Mouse (Mus musculus): ENCODE data around the gene Smap1. TPM values are rescaled to one million over a fixed set of nuclear protein-coding genes. Genes with fewer than 3 reads are reported as not detected.
A peak's percentile ranks its signal among the peaks of the same experiment; 100 is the strongest.
"Not testable (repeated sequence)": the region's sequence is repeated elsewhere in the genome, so short reads cannot be mapped to it uniquely, and the experiment has no call there.

The Smap1 gene
- polyA plus RNA-seq (2012; rRNA removed) = 17.7 and 29.0 TPM in 2 replicates
- 27.4 and 30.2 TPM in 2 replicates for polyA plus RNA-seq (2014; fragmentation: Nextera tagmentation; extraction: Ambion mirVana)

- DNase-seq (ENCODE audit: low read depth in 3 of 3, low spot score in 3 of 3) (peak; percentile 74 to 77 (median 75)), ATAC-seq (ENCODE audit: insufficient read depth) (peak; percentile 92)
- under 1% methylated on average over 109 of the region's 113 CpGs for WGBS (ENCODE audit: insufficient replicate concordance)
- Histone ChIP-seq H3K4me3 (ENCODE audit: insufficient read depth in 1 of 2, low read depth in 2 of 2, low read length in 2 of 2) (peak within 1 kb of the TSS; percentile 89 to 93), H3K9me3 (ENCODE audit: control insufficient read depth, low read length) (peaks cover 4% of the 10 kb centered on the region), H3K9ac (replicated peaks) (peak within 1 kb of the TSS; percentile 94), H3K36me3 (replicated peaks; ENCODE audit: control insufficient read depth, insufficient read depth, low read depth) (no peaks in the 10 kb centered on the region), H3K27ac (peak within 1 kb of the TSS; percentile 94), H3K27me3 (ENCODE audit: control insufficient read depth, insufficient read depth, low read length) (no peaks in the 10 kb centered on the region), H3K4me1 (replicated peaks; ENCODE audit: control insufficient read depth in 2 of 2, insufficient read depth in 2 of 2, low read length in 1 of 2) (peaks cover 21 to 26% of the 10 kb centered on the region in 2 experiments), H3K4me2 (ENCODE audit: low read depth) (peak within 1 kb of the TSS; percentile 80)
- TF ChIP-seq EP300 (IDR thresholded peaks at IDR 0.05; ENCODE audit: low read depth) (peak; percentile 65), CTCF (IDR thresholded peaks at IDR 0.05; ENCODE audit: low read depth) (no peak)
Observed at GRCm38 (mm10) chr1:23921711-23922529, at the start of gene Smap1. TSS of gene Smap1 (minus strand) at chr1:23922317.

- DNase-seq (ENCODE audit: low read depth in 3 of 3, low spot score in 3 of 3); H3K9me3 ChIP-seq (ENCODE audit: control insufficient read depth, low read length); H3K4me3 ChIP-seq (ENCODE audit: insufficient read depth in 1 of 2, low read depth in 2 of 2, low read length in 2 of 2); H3K36me3 ChIP-seq (replicated peaks; ENCODE audit: control insufficient read depth, insufficient read depth, low read depth); H3K27ac ChIP-seq; H3K9ac ChIP-seq (replicated peaks); ATAC-seq (ENCODE audit: insufficient read depth); H3K4me1 ChIP-seq (replicated peaks; ENCODE audit: control insufficient read depth in 2 of 2, insufficient read depth in 2 of 2, low read length in 1 of 2); H3K27me3 ChIP-seq (ENCODE audit: control insufficient read depth, insufficient read depth, low read length); H3K4me2 ChIP-seq (ENCODE audit: low read depth): not testable (repeated sequence)
- 65% methylated on average over 3 of the region's 4 CpGs for WGBS (ENCODE audit: insufficient replicate concordance)
Observed at GRCm38 (mm10) chr1:23971159-23971558, 49.0 kb upstream of the Smap1 start.

- ATAC-seq (ENCODE audit: insufficient read depth) (no peak), DNase-seq (ENCODE audit: low read depth in 3 of 3, low spot score in 3 of 3) (no peak)
- Histone ChIP-seq H3K9me3 (ENCODE audit: control insufficient read depth, low read length) (no peaks in the 10 kb centered on the region), H3K4me1 (replicated peaks; ENCODE audit: control insufficient read depth in 2 of 2, insufficient read depth in 2 of 2, low read length in 1 of 2) (no peaks in the 10 kb centered on the region; a peak in 1 of 4 replicates), H3K4me3 (ENCODE audit: insufficient read depth in 1 of 2, low read depth in 2 of 2, low read length in 2 of 2) (no peak overlapping the region), H3K4me2 (ENCODE audit: low read depth) (no peak overlapping the region), H3K27me3 (ENCODE audit: control insufficient read depth, insufficient read depth, low read length) (no peaks in the 10 kb centered on the region), H3K36me3 (replicated peaks; ENCODE audit: control insufficient read depth, insufficient read depth, low read depth) (no peaks in the 10 kb centered on the region), H3K27ac (no peak overlapping the region), H3K9ac (replicated peaks) (no peak overlapping the region)
- 66% methylated on average over 9 of the region's 9 CpGs for WGBS (ENCODE audit: insufficient replicate concordance)
- TF ChIP-seq EP300 (IDR thresholded peaks at IDR 0.05; ENCODE audit: low read depth) = no peak
Observed at GRCm38 (mm10) chr1:23968027-23968725, 46.1 kb upstream of the Smap1 start.

- no peaks in the 10 kb centered on the region for H3K9me3 ChIP-seq (ENCODE audit: control insufficient read depth, low read length)
- ATAC-seq (ENCODE audit: insufficient read depth) (peak; percentile 84), DNase-seq (ENCODE audit: low read depth in 3 of 3, low spot score in 3 of 3) (peak in 2 of 3 experiments; percentile 9 to 17)
- 21% methylated on average over 1 of the region's 1 CpGs for WGBS (ENCODE audit: insufficient replicate concordance)
- H3K4me1 ChIP-seq (replicated peaks; ENCODE audit: control insufficient read depth in 2 of 2, insufficient read depth in 2 of 2, low read length in 1 of 2) = no peaks in the 10 kb centered on the region; a peak in 1 of 4 replicates
- H3K36me3 ChIP-seq (replicated peaks; ENCODE audit: control insufficient read depth, insufficient read depth, low read depth) = no peaks in the 10 kb centered on the region
- H3K27me3 ChIP-seq (ENCODE audit: control insufficient read depth, insufficient read depth, low read length) = no peaks in the 10 kb centered on the region
- no peak overlapping the region for H3K4me2 ChIP-seq (ENCODE audit: low read depth)
- H3K4me3 ChIP-seq (ENCODE audit: insufficient read depth in 1 of 2, low read depth in 2 of 2, low read length in 2 of 2) = no peak overlapping the region
- no peak overlapping the region for H3K9ac ChIP-seq (replicated peaks)
- TF ChIP-seq CTCF (IDR thresholded peaks at IDR 0.05; ENCODE audit: low read depth) (no peak), EP300 (IDR thresholded peaks at IDR 0.05; ENCODE audit: low read depth) (peak; percentile 28; the same call in 1 of the 2 replicates)
- H3K27ac ChIP-seq = no peak overlapping the region
Observed at GRCm38 (mm10) chr1:23966226-23966625, 44.1 kb upstream of the Smap1 start.

GRCm38 (mm10) chr1:23959415-23959732, 37.3 kb upstream of the Smap1 start:
- 18% methylated on average over 6 of the region's 6 CpGs for WGBS (ENCODE audit: insufficient replicate concordance)
- Histone ChIP-seq H3K36me3 (replicated peaks; ENCODE audit: control insufficient read depth, insufficient read depth, low read depth) (no peaks in the 10 kb centered on the region), H3K27ac (no peak overlapping the region), H3K4me3 (ENCODE audit: insufficient read depth in 1 of 2, low read depth in 2 of 2, low read length in 2 of 2) (no peak overlapping the region), H3K9ac (replicated peaks) (no peak overlapping the region), H3K27me3 (ENCODE audit: control insufficient read depth, insufficient read depth, low read length) (no peaks in the 10 kb centered on the region), H3K4me2 (ENCODE audit: low read depth) (peak overlapping the region; percentile 44), H3K9me3 (ENCODE audit: control insufficient read depth, low read length) (no peaks in the 10 kb centered on the region), H3K4me1 (replicated peaks; ENCODE audit: control insufficient read depth in 2 of 2, insufficient read depth in 2 of 2, low read length in 1 of 2) (no peaks in the 10 kb centered on the region; a peak in 1 of 4 replicates)
- ATAC-seq (ENCODE audit: insufficient read depth) (no peak), DNase-seq (ENCODE audit: low read depth in 3 of 3, low spot score in 3 of 3) (no peak)
- TF ChIP-seq CTCF (IDR thresholded peaks at IDR 0.05; ENCODE audit: low read depth) = no peak
- no peak for TF ChIP-seq EP300 (IDR thresholded peaks at IDR 0.05; ENCODE audit: low read depth)
